Mouse (Mus musculus): ENCODE data around the gene Cdkn3. TPM values are rescaled to one million over a fixed set of nuclear protein-coding genes. Genes with fewer than 3 reads are reported as not detected.
"Not testable (repeated sequence)": the region's sequence is repeated elsewhere in the genome, so short reads cannot be mapped to it uniquely, and the experiment has no call there.

Cdkn3 gene
- total RNA-seq, 2 experiments from 2014 or later = 25.0 to 30.7 TPM

GRCm38 (mm10) chr14:46783327-46783926 is 23.1 kb downstream of the Cdkn3 start:
- DNase-seq = no peak

- DNase-seq = no peak
Observed at GRCm38 (mm10) chr14:46785247-46785646, 24.9 kb downstream of the Cdkn3 start.

- DNase-seq = no peak
Observed at GRCm38 (mm10) chr14:46787454-46787786, 27.1 kb downstream of the Cdkn3 start.

- peak; percentile 93 for DNase-seq
Observed at GRCm38 (mm10) chr14:46787787-46788504, 27.6 kb downstream of the Cdkn3 start, which contains the start of gene Cnih1. Cnih1 (minus strand) TSS chr14:46788411.

GRCm38 (mm10) chr14:46788505-46788901 is 28.2 kb downstream of the Cdkn3 start:
- DNase-seq = no peak

GRCm38 (mm10) chr14:46790303-46790702 is 30.0 kb downstream of the Cdkn3 start:
- DNase-seq = no peak

- DNase-seq = no peak
Observed at GRCm38 (mm10) chr14:46790723-46791122, 30.4 kb downstream of the Cdkn3 start.

- DNase-seq = no peak
Observed at GRCm38 (mm10) chr14:46794157-46794556, 33.8 kb downstream of the Cdkn3 start.

GRCm38 (mm10) chr14:46800684-46801345 is 40.5 kb downstream of the Cdkn3 start:
- no peak for DNase-seq

- no peak for DNase-seq
Observed at GRCm38 (mm10) chr14:46803259-46803658, 42.9 kb downstream of the Cdkn3 start.

- no peak for DNase-seq
Observed at GRCm38 (mm10) chr14:46803791-46804190, 43.5 kb downstream of the Cdkn3 start.

- DNase-seq = no peak
Observed at GRCm38 (mm10) chr14:46806186-46806585, 45.8 kb downstream of the Cdkn3 start.

GRCm38 (mm10) chr14:46807927-46808326 is 47.6 kb downstream of the Cdkn3 start:
- no peak for DNase-seq

GRCm38 (mm10) chr14:46815640-46816039 is 55.3 kb downstream of the Cdkn3 start:
- DNase-seq = no peak

- no peak for DNase-seq
Observed at GRCm38 (mm10) chr14:46816916-46817622, 56.7 kb downstream of the Cdkn3 start.

- no peak for DNase-seq
Observed at GRCm38 (mm10) chr14:46818743-46819142, 58.4 kb downstream of the Cdkn3 start.

- not testable (repeated sequence) for DNase-seq
Observed at GRCm38 (mm10) chr14:46819961-46820360, 59.6 kb downstream of the Cdkn3 start.

Other genes starting within 250 kb of the Cdkn3 start
- 10 to 100 TPM; 78.8 to 81.1 TPM for gene Cnih1, start 27.9 kb downstream of the Cdkn3 start, total RNA-seq (2021)
- gene Gmfb, start 61.7 kb downstream of the Cdkn3 start, total RNA-seq (2021) = 10 to 100 TPM; 53.6 to 54.1 TPM
- 10 to 100 TPM; 26.4 to 26.8 TPM for gene Cgrrf1, start 71.6 kb downstream of the Cdkn3 start, total RNA-seq (2021)
- 10 to 100 TPM; 76.5 to 84.4 TPM for gene Samd4, start 122.3 kb downstream of the Cdkn3 start, total RNA-seq (2021)